Mouse (Mus musculus) gastrocnemius, postnatal 36 days (tissue): ENCODE measurements around the gene Olfr1443. TPM values are rescaled to one million over a fixed set of nuclear protein-coding genes. Genes with fewer than 3 reads are reported as not detected.
"Not testable (repeated sequence)": the region's sequence is repeated elsewhere in the genome, so short reads cannot be mapped to it uniquely, and the experiment has no call there.

Experiments used
- DNase-seq, 2 experiments: peaks; one replicate each; pipeline ENCODE4 v3.0.0; 2022
- intact Hi-C: fragments of 180-260 bp; cut with DNase I; formaldehyde crosslinking; loops from one replicate; pipeline ENCODE4 v1.15.1; 2025
- long read RNA-seq, 2 experiments: library from polyadenylated mRNA; stranded (forward); transcript quantifications; one replicate each; pipeline ENCODE4 v2.0.0; 2021
- total RNA-seq, 2 experiments: library from RNA; stranded (reverse); gene quantifications; 2 replicates each; pipeline ENCODE4 v1.2.3; 2021

The Olfr1443 gene
- total RNA-seq = not detected
- long read RNA-seq, experiment 1 = 0 reads
- long read RNA-seq, experiment 2 = 0 reads

DNA sequence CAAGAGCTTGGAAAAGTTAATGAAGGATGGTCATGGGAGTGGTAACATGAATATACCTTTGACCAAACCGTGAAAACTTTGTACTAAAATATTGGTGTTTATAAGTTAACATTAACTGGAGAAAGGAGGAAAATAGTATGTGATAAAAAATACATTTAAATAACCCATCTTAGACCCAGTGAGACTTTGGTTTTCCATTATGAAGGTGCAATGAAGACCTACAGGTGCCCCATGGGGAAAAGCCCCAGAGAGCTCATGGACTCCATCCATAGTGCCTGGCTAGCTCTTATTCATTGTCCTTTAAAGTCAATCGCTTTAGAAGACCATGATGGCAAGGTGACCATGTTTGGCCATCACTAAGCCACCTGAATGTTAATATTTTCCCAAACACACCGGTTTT lies at the start of gene Olfr1443:
Olfr1443 (plus strand) TSS at position 301 of the 400 bp plus-strand sequence.
- no peak for DNase-seq
- intact Hi-C loops = no loop called here

DNA sequence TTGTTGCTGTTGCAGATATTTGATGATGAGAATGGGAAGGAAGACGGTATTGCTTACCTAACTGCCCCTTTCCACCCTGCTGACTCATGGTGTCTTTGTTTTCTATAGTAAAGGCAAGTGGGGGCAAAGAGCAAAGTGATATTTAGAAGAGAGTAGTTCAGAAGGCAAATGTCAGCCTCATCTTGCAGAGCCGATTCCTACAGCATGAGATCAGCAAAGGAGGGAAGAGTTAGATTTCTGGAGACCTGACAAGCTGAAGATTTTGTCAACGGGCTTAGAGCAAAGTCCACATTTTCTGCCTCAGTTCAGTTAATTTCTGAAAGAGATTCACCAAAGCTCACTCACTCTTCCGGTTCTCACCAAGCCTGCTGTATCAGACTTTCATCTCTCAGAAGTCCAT lies 44.7 kb upstream of the Olfr1443 start, which contains the start of gene Glyat:
Glyat (plus strand) TSS at position 133 of the 400 bp plus-strand sequence.
- no peak for DNase-seq

DNA sequence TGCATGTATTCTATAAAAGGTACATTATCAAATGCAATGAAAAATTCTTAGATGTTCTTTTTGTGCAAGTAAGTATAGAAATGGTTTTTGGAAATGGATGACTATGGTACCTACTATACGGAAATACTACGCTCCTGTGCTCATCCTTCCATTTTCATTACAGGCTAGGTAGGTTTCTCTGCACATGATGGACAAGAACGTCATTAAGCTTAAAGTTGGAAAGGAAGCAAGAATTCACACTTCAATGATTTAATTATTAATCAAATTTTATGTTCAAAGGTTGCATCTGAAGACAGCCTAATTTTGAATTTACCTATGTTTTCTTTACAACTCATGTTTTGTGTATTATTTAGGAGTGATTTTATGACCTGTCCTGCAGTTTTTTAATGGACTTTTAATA lies 43.7 kb upstream of the Olfr1443 start:
- DNase-seq = no peak
- intact Hi-C loops = no loop called here

More for the DNA sequence above, 44.7 kb upstream of the Olfr1443 start, which contains the start of gene Glyat:
- intact Hi-C loops = no loop called here

DNA sequence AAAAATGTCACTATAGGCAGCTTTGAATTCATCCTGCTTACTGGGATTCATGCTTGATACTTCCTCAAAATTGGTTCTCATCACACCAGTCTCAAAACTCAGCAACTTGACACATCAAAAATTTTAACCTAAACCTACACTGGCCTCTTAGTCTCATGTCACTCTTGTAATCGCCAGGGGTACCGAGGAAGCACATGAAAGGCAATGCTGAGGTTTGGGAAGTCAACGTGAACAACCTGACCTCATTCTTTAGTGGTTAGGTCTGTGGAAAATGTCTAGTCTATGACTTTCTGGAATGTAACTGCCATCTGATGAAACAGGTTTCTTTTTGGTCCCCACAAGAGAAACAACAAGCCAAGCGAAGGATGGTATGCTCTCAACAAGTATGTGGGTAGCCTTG lies 42.9 kb upstream of the Olfr1443 start:
- intact Hi-C loops = no loop called here
- DNase-seq = no peak

DNA sequence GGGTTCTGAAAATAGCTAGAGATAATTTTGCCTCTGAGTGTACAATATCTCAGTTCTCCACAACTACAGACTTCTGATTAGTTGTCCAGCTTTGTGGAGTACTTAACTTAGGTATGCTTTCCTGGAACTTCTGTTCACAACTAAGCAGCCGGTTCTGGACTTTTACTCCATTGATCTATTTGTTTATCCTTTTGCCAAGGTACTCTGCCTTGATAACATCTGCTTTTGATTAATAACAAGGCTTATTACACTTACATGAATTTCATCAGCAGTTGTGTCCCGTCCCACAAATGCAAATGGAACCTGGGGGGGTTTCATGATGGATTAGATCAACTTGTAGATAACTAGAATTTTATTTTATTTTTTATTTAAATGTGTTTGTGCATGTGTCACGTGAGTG lies 41.0 kb upstream of the Olfr1443 start:
- no peak for DNase-seq
- intact Hi-C loops = no loop called here

DNA sequence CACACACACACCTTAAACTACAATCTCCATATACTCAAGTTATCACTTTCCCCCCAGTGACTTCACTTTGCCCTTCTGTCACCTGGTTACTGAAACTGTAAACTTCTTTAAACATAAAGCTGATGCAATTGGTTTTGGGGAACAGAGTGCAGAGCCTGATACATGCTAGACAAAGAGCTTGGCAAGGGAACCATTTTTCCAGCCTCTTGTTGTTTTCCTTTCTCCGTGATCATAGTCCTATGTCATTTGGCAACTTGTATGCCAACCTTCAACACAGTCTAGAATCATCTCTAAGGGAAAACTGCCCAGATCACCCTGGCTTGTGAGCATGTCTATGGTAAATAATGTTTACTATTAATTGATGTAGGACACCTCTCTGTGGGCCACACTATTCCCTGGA lies 39.9 kb upstream of the Olfr1443 start:
- no peak for DNase-seq
- intact Hi-C loops = no loop called here

DNA sequence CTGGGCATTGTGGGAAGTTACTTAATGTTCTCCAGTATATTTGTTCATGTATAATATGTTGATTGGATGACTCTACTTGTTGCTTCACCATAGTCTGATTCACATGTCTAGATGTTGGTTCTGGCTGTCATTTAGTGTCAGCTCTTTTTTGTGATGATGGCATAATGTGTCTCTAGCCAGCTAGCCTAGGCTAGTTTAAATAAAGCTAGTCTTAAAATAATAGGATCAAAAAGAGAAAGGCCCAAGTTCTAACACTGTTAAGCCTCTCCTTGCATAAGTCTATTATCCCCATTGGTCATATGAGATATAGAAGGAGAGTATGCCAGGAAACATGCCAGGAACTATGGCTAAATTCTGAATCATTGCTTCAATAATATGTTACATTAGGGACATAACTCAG lies 28.4 kb upstream of the Olfr1443 start:
- intact Hi-C loops = no loop called here
- no peak for DNase-seq

DNA sequence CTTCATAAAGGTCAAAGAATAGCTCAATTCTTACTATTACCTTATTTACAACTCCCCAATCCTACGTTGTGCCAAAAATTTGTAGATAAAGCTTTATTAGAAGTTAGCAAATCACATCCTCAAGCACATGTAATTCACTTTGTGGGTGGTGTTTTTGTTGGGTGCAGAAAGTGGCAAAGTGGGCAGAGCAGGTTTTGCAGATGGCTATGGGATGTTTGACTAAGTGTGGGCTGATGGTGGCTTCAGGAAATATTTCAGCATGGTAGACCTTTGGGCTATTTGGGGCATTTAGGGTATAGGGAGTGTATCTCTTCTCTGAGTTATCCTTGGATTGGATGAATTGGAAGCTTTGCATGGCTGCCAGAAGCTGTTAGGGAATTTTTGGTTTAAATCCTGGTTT lies 11.8 kb upstream of the Olfr1443 start:
- DNase-seq = no peak
- intact Hi-C loops = no loop called here

DNA sequence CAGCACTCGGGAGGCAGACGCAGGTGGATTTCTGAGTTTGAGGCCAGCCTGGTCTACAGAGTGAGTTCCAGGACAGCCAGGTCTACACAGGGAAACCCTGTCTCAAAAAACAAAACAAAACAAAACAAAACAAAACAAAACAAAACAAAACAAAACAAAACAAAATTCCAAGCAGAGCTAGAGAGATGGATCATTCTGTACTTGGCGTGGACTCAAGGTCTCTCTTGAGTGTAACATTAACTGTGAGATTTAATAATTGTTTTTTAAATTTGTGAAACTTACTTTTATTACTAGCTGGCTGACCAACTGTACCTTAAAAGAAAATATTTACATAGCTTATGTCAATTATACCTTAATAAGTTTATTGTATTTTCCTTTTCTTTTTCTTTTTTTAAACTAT lies 9.3 kb upstream of the Olfr1443 start:
- intact Hi-C loops, DNase-seq: not testable (repeated sequence)

DNA sequence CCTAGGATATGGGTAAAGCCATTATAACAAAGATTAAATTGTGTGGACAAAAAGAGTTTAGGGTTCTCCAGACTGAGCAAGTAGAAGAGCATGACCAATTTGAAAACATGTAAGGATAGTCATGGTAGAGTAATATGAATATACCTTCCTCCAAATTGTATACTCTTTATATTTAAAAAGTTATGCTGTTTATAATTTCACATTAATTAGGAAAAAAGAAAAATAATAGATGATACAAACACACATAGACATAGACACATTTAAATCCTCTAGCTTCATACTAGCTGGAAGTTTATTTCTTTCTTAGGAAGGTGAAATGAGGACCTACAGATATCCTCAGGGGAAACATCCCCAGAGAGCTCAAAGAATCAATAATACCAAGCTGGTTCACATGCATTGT lies 7.8 kb upstream of the Olfr1443 start, which contains the start of gene Olfr1442:
Olfr1442 (plus strand) TSS at position 301 of the 400 bp plus-strand sequence.
- no peak for DNase-seq
- intact Hi-C loops = no loop called here

DNA sequence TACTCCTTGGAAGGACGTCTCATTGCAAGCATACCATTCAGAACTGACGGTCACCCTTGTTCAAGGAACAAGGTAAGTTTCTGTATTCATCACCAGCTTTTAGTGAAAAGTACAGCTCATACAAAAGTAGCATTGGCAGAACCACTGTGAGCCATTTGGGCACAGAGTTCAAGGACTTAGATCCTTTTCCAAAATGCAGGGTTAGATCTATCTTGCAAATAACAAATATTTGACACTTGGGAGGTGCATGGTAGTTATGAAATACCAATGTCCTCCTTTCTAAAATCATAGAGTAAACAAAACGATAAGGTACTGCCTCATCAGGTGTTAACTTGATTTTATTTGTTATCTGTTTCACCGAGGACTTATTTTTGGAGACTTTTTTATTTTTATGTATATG lies 6.9 kb upstream of the Olfr1443 start:
- no peak for DNase-seq
- intact Hi-C loops = no loop called here

DNA sequence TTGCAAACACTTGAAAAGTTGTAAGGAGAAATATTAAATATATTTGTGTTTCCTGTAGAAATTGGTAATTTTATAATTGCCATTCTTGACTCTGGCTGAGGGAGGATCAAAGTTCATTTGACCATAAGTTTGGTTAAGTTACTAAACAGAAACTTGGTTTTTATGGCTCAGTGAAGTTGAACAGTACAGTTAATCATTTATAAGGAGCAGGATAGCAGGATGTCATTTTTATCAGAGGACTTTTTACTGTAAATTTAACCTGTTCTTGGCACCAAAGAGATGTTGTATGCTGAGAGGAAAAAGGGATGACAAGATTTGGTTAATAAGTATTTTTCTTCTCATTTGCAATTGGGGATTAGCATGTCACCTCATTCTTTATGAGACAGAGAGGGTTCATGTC lies 6.7 kb downstream of the Olfr1443 start:
- DNase-seq = no peak
- intact Hi-C loops = no loop called here

DNA sequence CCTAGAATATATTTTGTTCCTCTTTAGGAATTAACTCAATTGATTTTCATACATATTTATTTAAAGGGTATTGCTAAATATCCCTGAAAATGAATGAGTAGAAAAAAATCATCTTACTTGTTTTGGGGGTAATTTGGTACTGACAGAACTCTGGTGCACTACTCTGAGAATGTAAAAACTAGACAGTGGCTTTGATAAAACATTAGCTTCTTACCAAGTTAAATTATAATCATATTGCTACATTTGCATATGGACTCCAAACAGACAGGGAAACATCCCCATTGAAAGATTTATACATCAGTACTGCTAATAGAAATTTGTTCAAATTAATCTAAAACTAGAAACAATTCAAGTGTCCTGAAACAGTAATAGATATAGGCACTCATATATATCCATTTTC lies 7.3 kb downstream of the Olfr1443 start:
- DNase-seq = no peak
- intact Hi-C loops = no loop called here

DNA sequence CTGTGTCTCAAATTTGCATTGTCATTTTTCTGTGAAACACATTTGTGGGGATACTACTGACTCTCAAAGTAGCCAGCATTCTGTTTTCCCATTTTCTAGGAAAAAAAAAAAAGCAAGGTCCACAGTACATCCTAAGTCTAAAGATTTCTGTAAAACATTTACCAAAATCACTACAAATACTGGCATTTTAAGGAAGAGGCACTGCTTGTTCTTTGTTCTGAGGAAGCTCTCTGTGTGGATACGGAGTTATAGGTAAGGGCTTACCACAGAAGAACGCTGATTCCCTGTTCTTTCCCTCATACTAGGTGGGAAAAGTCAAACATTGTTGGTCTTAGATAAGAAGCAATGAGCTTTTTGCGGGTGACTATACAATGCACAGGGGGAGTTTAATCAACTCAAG lies 17.7 kb downstream of the Olfr1443 start, which contains the start of gene Keg1:
Keg1 (plus strand) TSS at position 197 of the 400 bp plus-strand sequence.
- DNase-seq = no peak

DNA sequence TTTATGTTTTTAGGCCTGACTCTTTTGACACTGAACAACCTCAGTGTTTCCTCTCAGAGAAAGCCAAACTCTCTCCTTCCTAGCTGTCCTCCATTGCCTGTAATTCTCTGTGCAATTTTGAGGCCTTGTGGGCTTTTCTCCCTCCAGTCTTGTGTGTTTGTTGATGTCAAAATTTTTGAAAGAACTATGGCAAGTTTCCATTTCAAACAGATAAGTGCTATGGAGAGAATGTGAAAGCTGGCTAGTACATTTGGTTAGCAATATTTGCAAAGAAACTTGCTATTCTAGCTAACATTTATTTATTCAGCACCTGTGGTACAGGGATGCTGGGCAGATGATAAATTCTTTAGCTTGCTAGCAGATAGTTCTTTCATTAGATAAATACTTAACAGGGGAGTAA lies 18.3 kb downstream of the Olfr1443 start:
- no peak for DNase-seq
- intact Hi-C loops = no loop called here

More for the DNA sequence above, 17.7 kb downstream of the Olfr1443 start, which contains the start of gene Keg1:
- intact Hi-C loops = no loop called here

DNA sequence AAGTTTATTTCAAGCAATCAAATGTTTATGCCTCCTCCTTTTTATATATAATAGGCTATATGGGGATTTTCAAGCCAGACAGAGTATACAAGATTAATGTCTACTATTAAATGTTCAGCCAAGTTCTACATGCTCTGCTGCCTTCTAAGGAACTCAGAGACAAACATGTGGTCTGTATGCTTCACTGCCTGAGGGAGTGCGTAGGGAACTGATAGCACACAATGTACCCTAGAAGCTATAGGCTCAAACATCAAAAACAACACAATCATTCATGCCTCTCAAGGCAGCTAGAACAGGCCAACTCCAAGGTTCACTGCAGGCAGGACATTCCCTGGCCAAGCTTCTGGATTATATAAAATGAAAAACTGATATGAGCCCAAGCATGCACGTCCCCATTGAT lies 30.5 kb downstream of the Olfr1443 start:
- no peak for DNase-seq
- intact Hi-C loops = no loop called here

DNA sequence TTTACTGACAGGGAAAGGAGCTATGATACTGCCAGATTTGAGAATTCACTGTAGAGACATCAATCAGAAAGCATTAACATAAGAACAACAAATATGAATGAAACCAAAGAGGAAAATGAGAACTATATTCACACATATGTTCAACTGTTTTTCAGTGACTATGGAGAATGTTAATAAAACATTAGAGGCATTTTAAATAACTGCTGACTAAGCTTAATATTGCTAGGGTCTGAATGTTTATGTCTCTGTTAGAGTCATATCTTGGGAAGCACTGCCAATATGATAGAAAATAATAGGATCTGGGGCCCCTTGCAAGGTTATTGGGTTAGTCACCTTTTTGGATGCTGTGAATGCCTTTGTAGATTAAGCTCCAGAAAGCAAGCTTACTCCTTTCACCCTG lies 31.1 kb downstream of the Olfr1443 start:
- intact Hi-C loops = no loop called here
- no peak for DNase-seq

DNA sequence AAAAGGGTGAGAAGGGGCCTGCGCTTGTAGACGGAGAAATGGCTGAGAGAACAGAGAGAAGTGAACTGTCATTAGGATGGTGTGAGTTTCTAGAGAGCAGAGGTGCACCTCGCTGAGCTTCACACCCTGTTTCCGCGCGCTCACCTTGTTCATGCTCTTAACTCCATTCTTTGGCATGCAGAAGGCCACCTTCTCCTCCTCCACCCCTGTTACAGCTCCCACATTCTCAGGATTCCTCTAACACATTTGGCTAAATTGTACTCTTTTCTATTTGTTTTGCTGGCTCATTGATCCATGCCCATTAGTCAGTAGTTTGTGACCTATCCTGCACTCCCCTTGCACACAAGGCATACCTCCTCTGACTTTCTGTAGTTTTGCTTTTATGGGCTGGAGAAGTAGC lies 41.3 kb downstream of the Olfr1443 start:
- no peak for DNase-seq
- intact Hi-C loops = no loop called here

DNA sequence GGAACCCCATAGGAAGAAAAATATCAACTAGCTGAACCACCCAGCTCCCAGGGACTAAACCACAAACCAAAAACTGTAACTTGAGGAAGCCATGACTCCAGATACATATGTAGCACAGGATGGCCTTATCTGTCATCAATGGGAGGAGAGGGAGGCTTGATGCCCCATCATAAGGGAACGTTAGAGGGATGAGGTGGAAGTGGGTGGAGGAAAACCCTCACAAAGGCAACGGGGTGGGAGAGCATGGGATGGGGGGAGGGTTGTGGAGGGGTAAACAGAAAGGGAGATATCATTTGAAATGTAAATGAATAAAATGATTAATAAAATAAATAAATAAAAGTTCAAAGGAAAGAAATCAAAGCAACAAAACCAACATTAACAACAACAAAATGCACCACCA lies 42.6 kb downstream of the Olfr1443 start:
- no peak for DNase-seq
- intact Hi-C loops = loop anchor here (5.0 kb wide), 1 partner anchor 102 kb away; no protein-coding TSS in a partner anchor

DNA sequence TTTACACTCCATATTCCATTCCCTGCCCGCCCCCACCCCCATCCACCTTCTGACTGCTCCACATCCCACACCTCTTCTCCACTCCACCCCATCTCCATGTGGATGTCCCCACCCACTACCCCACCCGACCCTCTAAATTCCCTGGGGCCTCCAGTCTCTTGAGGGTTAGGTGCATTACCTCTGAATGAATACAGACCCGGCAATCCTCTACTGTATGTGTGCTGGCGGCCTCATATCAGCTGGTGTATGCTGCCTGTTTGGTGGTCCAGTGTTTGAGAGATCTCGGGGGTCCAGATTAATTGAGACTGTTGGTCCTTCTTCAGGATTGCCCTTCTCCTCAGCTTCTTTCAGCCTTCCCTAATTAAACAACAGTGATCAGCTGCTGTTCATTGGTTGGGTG lies 43.0 kb downstream of the Olfr1443 start:
- DNase-seq = not testable (repeated sequence)
- intact Hi-C loops = loop anchor here (5.0 kb wide), 1 partner anchor 101 kb away; no protein-coding TSS in a partner anchor

DNA sequence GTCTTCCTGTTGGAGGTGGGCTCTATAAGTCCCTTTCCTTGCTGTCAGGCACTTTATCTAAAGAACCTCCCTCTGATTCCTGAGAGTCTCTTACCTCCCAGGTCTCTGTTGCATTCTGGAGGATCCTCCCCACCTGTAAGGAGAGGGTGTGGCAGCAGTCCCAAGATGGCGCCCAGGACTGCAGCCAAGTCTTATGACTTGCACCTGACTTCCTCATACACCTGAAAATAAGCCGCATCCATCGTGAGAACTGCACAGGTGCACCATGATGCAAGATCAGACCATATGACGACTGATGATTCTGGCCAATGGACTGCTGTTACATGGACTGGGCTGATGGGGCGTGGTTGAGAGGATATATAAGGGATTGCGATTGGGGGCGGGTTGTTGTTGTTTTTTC lies 43.7 kb downstream of the Olfr1443 start:
- not testable (repeated sequence) for DNase-seq
- intact Hi-C loops = loop anchor here (5.0 kb wide), 1 partner anchor 101 kb away; no protein-coding TSS in a partner anchor

DNA sequence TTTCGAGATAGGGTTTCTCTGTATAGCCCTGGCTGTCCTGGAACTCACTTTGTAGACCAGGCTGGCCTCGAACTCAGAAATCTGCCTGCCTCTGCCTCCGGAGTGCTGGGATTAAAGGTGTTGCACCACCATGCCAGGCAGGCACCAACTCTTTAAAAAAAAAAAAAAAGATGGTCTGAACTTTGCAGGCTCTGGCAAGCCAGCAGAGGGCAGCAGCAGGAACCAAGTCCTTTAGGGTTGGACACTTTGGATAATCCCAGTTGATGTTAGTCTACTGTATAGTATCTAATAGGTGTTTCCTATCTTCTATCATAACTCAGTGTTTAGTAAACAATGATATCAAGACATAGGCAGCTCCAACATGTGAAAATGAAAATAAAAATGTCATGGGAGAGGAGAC lies 44.4 kb downstream of the Olfr1443 start:
- peak in 1 of 2 experiments; percentile 47 for DNase-seq
- intact Hi-C loops = loop anchor here (2.0 to 5.0 kb wide), 2 partner anchors 74 to 100 kb away; partner anchors contain the start of genes Lpxn and Zfp91

DNA sequence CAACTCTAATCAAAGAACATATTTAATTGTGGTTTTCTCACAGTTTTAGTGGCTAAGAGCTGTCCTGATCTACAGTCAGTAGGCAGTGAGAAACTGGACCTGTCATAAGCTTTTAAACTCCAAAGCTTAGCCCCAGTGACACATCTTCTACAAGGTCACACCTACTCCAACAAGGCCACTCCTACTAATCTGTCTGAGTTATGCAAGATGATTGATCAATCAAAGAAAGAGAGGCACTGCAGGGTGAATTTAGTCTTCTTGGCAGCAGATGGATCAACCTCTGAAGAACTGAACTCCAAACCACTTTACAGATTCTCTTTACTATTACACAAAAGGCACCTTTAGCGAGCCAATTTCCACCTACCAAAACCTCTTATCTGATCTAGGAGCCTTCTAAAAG lies 47.9 kb downstream of the Olfr1443 start:
- no peak for DNase-seq
- intact Hi-C loops = no loop called here
